Mouse (Mus musculus) cerebellum, adult 2 months (tissue): ENCODE results near the gene Nfic. TPM values are rescaled to one million over a fixed set of nuclear protein-coding genes. Genes with fewer than 3 reads are reported as not detected.
A peak's percentile ranks its signal among the peaks of the same experiment; 100 is the strongest.

ENCODE experiments used
- DNase-seq, 2 experiments: peaks; one replicate each; pipeline ENCODE4 v3.0.0; 2021
- H3K27ac ChIP-seq: fragments of 200-500 bp; 2 replicates; pipeline ENCODE4 v1.5.1; 2012; ENCODE audit warnings: low read length, control low read depth, inconsistent platforms; ENCODE audit not compliant: insufficient read depth
- H3K27me3 ChIP-seq: fragments of 200-500 bp; 2 replicates; pipeline ENCODE4 v1.6.1; 2012; ENCODE audit warnings: inconsistent platforms, mild to moderate bottlenecking, low read length, moderate library complexity; ENCODE audit not compliant: control insufficient read depth, insufficient read depth
- H3K4me1 ChIP-seq: fragments of 200-500 bp; 2 replicates; pipeline ENCODE4 v1.6.1; 2011; ENCODE audit warnings: low read length; ENCODE audit not compliant: control insufficient read depth, insufficient read depth
- H3K4me3 ChIP-seq: fragments of 200-500 bp; replicated peaks from 2 replicates; pipeline ENCODE3; 2011; ENCODE audit warnings: mild to moderate bottlenecking, low read depth, low read length, control low read depth; ENCODE audit not compliant: insufficient read depth
- CTCF ChIP-seq: fragments of 200-500 bp; IDR thresholded peaks from 2 replicates; pipeline ENCODE4 v1.5.1; 2011; ENCODE audit warnings: low read depth, mild to moderate bottlenecking, control low read depth, low read length, moderate library complexity, borderline replicate concordance; ENCODE audit not compliant: insufficient read depth
- POLR2A ChIP-seq: fragments of 200-500 bp; IDR thresholded peaks from 2 replicates; pipeline ENCODE4 v1.6.1; 2011; ENCODE audit warnings: low read length, control low read depth, borderline replicate concordance; ENCODE audit not compliant: insufficient read depth
- WGBS: fragments of 180-500 bp; shearing (Covaris S2); methylation state at CpG from one replicate; pipeline ENCODE4 v1.1.7; 2018; 5-methylcytosine and 5-hydroxymethylcytosine counted together
- polyA plus RNA-seq: library from polyadenylated mRNA; depleted of rRNA; stranded (reverse); fragments of >200 nt; gene quantifications from 2 replicates; pipeline ENCODE4 v1.2.3, GENCODE M21; 2012

The Nfic gene
- polyA plus RNA-seq, 1 experiment: 103 TPM

DNA sequence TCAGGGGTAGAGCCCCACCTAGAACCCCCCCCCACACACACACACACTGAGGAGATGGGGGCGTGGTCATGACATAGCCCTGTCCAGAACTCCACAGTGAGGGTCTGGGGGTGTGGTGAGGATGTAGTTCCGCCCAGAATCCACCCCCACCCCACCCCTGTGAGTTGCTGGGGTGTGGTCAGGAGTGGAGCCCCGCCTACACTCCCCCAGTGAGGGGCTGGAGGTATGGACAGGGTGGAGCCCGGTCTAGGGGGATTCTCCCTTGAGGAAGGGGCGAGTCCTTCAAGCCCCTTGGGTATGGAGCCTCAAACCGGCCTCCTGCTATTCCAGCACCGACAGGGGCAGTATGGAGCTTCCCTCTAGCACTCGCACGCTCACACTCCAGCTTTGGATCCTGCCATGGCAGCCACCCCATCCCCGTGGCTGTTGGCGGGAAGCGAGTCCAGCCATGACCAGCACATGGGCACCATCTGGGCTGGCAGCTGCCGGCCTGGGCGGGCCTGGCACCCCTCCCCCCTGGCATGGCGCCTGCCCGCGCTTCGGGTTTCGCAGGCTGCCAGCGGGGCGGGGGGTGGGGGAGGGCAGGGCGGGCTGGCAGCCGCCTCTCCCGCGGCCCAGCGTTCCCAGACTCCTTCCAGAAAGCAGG, 38.7 kb downstream of the Nfic start:
- Histone ChIP-seq H3K4me3 (no peak overlapping the region), H3K4me1 (peaks cover 95% of the 10 kb centered on the region), H3K27me3 (no peaks in the 10 kb centered on the region), H3K27ac (peak overlapping the region; percentile 99)
- no peak for TF ChIP-seq POLR2A
- TF ChIP-seq CTCF: peak; percentile 64
- WGBS: 1% methylated on average over 26 of the region's 26 CpGs
- DNase-seq: peak; percentile 95 to 96

- peak in 1 of 2 experiments; percentile 69 for DNase-seq
- Histone ChIP-seq H3K27ac (peak overlapping the region; percentile 99), H3K4me3 (no peak overlapping the region), H3K27me3 (no peaks in the 10 kb centered on the region), H3K4me1 (peaks cover 95% of the 10 kb centered on the region)
- TF ChIP-seq POLR2A (no peak), CTCF (no peak)
- WGBS: 22% methylated on average over 17 of the region's 17 CpGs
Observed at GRCm38 (mm10) chr10:81415549-81416310, 39.7 kb downstream of the Nfic start.

GRCm38 (mm10) chr10:81415146-81415545, 40.3 kb downstream of the Nfic start:
- Histone ChIP-seq H3K27ac (peak overlapping the region; percentile 99), H3K4me1 (peaks cover 95% of the 10 kb centered on the region), H3K27me3 (no peaks in the 10 kb centered on the region), H3K4me3 (no peak overlapping the region)
- TF ChIP-seq CTCF: no peak
- TF ChIP-seq POLR2A: no peak
- WGBS: 63% methylated on average over 5 of the region's 5 CpGs
- no peak for DNase-seq

DNA sequence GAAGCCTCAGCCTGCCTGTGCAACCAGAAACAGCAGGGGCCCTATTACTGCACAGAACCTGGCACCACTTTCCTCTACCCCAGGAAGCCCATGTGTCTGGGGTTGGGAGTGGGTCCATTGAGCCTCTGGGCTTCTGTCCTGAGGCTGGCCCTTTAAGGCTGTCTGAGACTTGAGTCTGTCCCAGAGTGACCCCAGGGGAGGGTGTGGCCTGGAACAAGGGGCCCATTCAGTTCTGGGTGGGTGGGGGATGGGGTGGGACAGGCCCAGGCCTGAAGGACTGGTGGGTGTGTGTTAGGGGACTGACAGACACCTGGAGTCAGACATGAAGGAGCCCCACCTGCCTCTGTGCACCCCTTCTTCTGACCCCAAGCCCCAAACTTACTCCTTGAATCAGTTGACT, 40.8 kb downstream of the Nfic start:
- no peak for TF ChIP-seq POLR2A
- no peak for TF ChIP-seq CTCF
- H3K4me3 ChIP-seq: no peak overlapping the region
- peak overlapping the region; percentile 99 for H3K27ac ChIP-seq
- DNase-seq: no peak
- no peaks in the 10 kb centered on the region for H3K27me3 ChIP-seq
- H3K4me1 ChIP-seq: peaks cover 95% of the 10 kb centered on the region

GRCm38 (mm10) chr10:81413310-81414261, 41.8 kb downstream of the Nfic start:
- Histone ChIP-seq H3K4me1 (peaks cover 94% of the 10 kb centered on the region), H3K27ac (peak overlapping the region; percentile 99)

DNA sequence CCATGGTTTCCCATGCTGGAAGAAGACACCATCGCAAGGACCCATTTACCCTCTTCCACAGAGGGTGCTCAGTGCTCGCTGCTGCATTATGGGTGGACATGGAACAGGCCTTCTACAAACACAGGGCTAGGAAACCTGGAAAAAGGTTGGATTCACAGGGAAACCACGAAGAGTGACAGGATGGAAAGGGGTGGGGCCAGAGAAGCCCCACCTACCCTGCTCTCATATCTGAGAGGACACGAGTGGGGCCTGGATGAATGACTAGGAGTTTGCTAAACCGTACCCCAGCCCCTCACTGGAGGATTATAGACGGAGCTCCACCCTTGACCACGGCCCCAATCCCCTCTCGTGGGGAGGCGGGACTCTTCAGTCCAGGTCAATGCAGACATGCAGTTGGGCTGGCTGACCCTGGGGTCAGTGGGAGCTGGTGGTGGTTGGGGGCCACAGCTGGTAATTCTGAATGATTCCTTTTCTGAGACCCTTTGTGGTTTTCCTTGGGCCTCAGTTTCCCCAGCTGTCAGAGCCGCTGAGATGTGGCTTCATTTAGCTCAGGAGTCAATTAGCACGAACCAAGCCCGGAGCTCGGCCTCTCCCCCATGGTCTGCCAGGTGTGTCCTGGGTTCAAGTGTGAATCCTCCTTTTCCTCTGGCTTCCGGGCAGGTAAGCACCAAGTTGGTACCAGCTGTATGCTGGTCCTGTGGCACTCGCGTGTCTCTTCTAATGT, 42.7 kb downstream of the Nfic start:
- Histone ChIP-seq H3K4me1 (peaks cover 94% of the 10 kb centered on the region), H3K27me3 (no peaks in the 10 kb centered on the region), H3K4me3 (peak overlapping the region; percentile 1), H3K27ac (peak overlapping the region; percentile 99)
- DNase-seq: peak; percentile 44 to 66
- no peak for TF ChIP-seq CTCF
- TF ChIP-seq POLR2A: no peak
- 38% methylated on average over 16 of the region's 16 CpGs for WGBS

More at GRCm38 (mm10) chr10:81413310-81414261, 41.8 kb downstream of the Nfic start:
- Histone ChIP-seq H3K27me3 (no peaks in the 10 kb centered on the region), H3K4me3 (peak overlapping the region; percentile 28)
- DNase-seq: peak; percentile 86 to 88
- whole genome bisulfite sequencing: 14% methylated on average over 26 of the region's 26 CpGs
- TF ChIP-seq CTCF (0 out of 2 replicates have a peak, but pooled peaks have one; percentile 11), POLR2A (peak; percentile 39; the same call in 1 of the 2 replicates)
